Mouse (Mus musculus) embryonic fibroblast, embryonic 13.5 days (primary cell): ENCODE data around the gene Zfp598.

Source experiments
- CTCF ChIP-seq: IDR thresholded peaks from 2 replicates; pipeline ENCODE4 v1.5.1; 2011; ENCODE audit warnings: mild to moderate bottlenecking, control low read depth, low read length, moderate library complexity, borderline replicate concordance; ENCODE audit not compliant: insufficient read depth
- POLR2A ChIP-seq: IDR thresholded peaks from 2 replicates; pipeline ENCODE4 v1.6.1; 2011; ENCODE audit warnings: low read depth, mild to moderate bottlenecking, control low read depth, low read length, moderate library complexity

GRCm38 (mm10) chr17:24724184-24724583 is 54.7 kb downstream of the Zfp598 start, which contains the start of gene Ndufb10:
- TF ChIP-seq CTCF (peak; percentile 90), POLR2A (peak; percentile 94)
